Mouse (Mus musculus): ENCODE measurements around the gene Itgb1. TPM values are rescaled to one million over a fixed set of nuclear protein-coding genes. Genes with fewer than 3 reads are reported as not detected.

Gene Itgb1
- 48.5 and 51.4 TPM in 2 replicates for total RNA-seq (2023)

DNA sequence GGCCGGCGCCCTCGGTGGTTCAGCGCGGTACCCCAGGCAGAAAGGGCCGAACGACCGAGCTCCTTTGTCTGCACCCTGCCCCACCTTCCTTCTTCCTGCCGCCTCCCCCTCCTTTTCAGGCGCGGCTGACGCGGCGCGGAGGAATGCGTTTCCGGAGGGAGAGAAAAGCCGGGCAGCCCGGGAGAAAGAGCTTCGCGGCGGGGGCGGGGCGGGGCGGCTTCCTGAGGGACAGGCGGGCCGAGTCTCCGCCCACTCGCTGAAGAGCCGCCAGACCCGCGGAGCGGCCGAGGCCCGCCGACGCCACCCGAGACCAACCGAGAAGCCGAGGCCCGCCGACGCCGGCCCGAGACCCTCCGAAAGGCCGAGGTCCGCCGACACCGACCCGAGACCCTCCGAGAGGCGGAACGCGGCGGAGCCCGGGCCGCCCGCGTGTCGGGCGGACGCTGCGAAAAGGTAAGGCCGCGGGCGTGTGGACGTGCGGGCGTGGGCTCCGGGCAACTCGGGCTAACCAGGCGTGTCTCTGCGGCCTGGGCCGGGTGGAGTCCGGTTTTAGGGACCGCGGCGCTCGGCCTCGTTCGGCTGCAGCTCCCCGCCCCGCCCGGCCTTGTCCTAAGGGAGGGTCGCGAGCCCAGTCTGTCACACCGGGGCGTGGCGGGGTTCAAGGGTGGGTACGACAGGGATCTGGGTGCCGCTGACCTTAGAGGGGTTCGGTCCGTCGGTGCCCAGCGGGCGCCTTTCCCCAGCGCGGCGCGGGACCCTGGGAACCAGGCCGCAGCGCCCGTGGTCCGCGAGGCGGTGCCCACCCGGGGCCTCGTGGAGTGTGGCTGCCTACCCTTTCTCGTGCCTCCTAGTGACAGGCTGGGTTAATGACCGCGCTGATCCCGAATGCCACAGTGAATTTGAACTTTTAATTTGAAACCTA is at the start of gene Itgb1:
Itgb1 (plus strand) TSS at position 148 of the 922 bp plus-strand sequence.

Other genes with a start within 250 kb of the Itgb1 start
- not detected in 2 replicates for gene Gm3952, start 113.0 kb downstream of the Itgb1 start, total RNA-seq (2023)